Mouse (Mus musculus) adrenal gland, postnatal 0 days (tissue): ENCODE measurements around the gene Vwa2. TPM values are rescaled to one million over a fixed set of nuclear protein-coding genes. Genes with fewer than 3 reads are reported as not detected.

Experiments used
- polyA plus RNA-seq: library from polyadenylated mRNA; unstranded; fragments of >200 nt; fragmentation: Nextera tagmentation; extraction: Ambion mirVana; gene quantifications from 2 replicates; pipeline ENCODE4 v1.2.1, GENCODE M21; 2015

The Vwa2 gene
- 0.14 and 0.77 TPM in 2 replicates for polyA plus RNA-seq

DNA sequence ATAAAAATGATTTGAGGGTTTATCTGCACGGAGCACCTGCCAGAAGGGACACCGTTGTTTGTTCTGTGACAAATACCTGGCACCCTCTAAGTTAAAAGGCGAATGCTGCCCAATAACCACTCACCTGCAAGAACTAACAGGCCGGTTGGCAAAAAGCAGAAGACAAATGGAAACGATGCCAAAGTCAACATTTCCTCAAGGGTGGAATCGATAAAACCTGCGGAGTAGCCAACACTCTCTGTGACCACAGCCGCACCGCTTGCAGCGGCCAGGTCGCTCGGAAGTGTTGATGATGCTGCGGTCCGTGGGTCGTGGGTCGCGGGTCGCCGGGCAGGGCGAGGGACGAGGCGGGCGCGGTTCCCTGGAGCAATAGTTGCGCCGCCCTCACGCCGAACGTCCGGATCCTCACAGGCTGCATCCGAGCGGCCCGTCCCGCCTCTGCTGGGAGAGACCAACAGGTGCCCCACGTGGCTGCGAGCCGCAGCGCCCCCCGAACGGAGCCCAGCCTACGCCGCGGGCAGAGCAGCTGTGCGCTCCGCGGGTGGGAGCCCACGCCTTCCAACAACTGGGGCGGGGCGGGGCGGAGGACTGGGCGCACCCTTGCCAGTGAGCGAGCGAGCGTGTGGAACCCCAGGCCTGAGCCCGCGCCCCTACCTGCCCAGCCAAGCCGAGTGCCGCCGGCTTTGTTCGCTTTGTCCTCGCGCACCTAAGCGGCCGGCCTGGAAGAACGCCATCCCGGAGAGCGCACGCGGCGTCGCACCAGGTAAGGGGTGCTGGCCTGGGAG lies at the start of gene Vwa2:
TSS of gene Vwa2 (plus strand) at position 434 of the 785 bp plus-strand sequence.

GRCm38 (mm10) chr19:56826047-56826631 lies 47.9 kb upstream of the Vwa2 start, which contains the start of gene Tdrd1:
Tdrd1 (plus strand) TSS chr19:56826209.

Other genes with a start within 250 kb of the Vwa2 start
- 0.20 and 0.46 TPM in 2 replicates for gene Adrb1, start 152.1 kb upstream of the Vwa2 start, polyA plus RNA-seq
- 10.7 and 10.9 TPM in 2 replicates for gene Ccdc186, start 52.1 kb upstream of the Vwa2 start, polyA plus RNA-seq
- gene Tdrd1, start 48.0 kb upstream of the Vwa2 start, polyA plus RNA-seq = 0.03 and 0.13 TPM in 2 replicates
- 10.5 and 15.7 TPM in 2 replicates for gene Afap1l2, start 134.0 kb downstream of the Vwa2 start, polyA plus RNA-seq